In genomic region chr10:118769751-118770150, GRCm38 (mm10) we compare ENCODE assay signal across 28 mouse cellular contexts.
A peak's percentile ranks its signal among the peaks of the same experiment; 100 is the strongest.
DNase-seq lines count a peak whose midpoint lies in the region; ATAC-seq and TF ChIP-seq lines count a peak whose summit lies in the region.
"Had no signal": no experiment of that assay in that cellular context is flagged by ENCODE, and none has a peak within 500 bp of the region (broad histone marks: within the 10 kb centered on the region; RNA-seq: fewer than 3 reads in every experiment).

No protein-coding gene starts in this region.

- ATAC-seq in embryonic facial prominence, embryonic 12.5 days (ENCODE audit: insufficient number of reproducible peaks, insufficient read depth, low FRiP score, low TSS enrichment), result no peak
- no peak for ATAC-seq in liver, embryonic 13.5 days (ENCODE audit: low read depth)
- ATAC-seq in liver, embryonic 11.5 days (replicated peaks; ENCODE audit: low FRiP score), result no peak
- ATAC-seq in stomach, postnatal 0 days (ENCODE audit: low FRiP score, low TSS enrichment), result 0 out of 2 replicates have a peak, but pooled peaks have one; percentile 20
- ATAC-seq: activated CD4-positive, CD25-positive, alpha-beta regulatory T cell, adult 4 months; CD4-positive, CD25-positive, alpha-beta regulatory T cell, adult 4 months; forebrain, embryonic 13.5 days; forebrain, embryonic 16.5 days; Patski had no signal

- H3K4me2 ChIP-seq in embryonic facial prominence, embryonic 12.5 days (replicated peaks), result no peak overlapping the region
- H3K4me2 ChIP-seq in liver, embryonic 13.5 days, result no peak overlapping the region
- H3K4me2 ChIP-seq in liver, embryonic 11.5 days, result no peak overlapping the region
- H3K4me2 ChIP-seq in stomach, postnatal 0 days (replicated peaks; ENCODE audit: low read depth), result no peak overlapping the region
- H3K4me2 ChIP-seq: embryonic facial prominence, embryonic 13.5 days; embryonic facial prominence, embryonic 15.5 days; forebrain, embryonic 13.5 days had no signal

- H3K9ac ChIP-seq in embryonic facial prominence, embryonic 12.5 days, result peak overlapping the region; percentile 50; the same call in 1 of the 2 replicates
- peak overlapping the region; percentile 52; the same call in 1 of the 2 replicates for H3K9ac ChIP-seq in liver, embryonic 13.5 days
- H3K9ac ChIP-seq in liver, embryonic 11.5 days (ENCODE audit: low read depth, low read length), result no peak overlapping the region
- H3K9ac ChIP-seq in stomach, postnatal 0 days (ENCODE audit: low read length), result no peak overlapping the region
- H3K9ac ChIP-seq: embryonic facial prominence, embryonic 13.5 days; embryonic facial prominence, embryonic 15.5 days; forebrain, embryonic 13.5 days had no signal

- TF ChIP-seq CTCF in stomach, postnatal 0 days (IDR thresholded peaks at IDR 0.05; ENCODE audit: low read depth), result no peak

- no peaks in the 10 kb centered on the region for H3K9me3 ChIP-seq in embryonic facial prominence, embryonic 12.5 days
- no peaks in the 10 kb centered on the region for H3K9me3 ChIP-seq in embryonic facial prominence, embryonic 10.5 days
- no peaks in the 10 kb centered on the region; the same call in 1 of the 2 replicates for H3K9me3 ChIP-seq in liver, embryonic 13.5 days (replicated peaks)
- H3K9me3 ChIP-seq in liver, embryonic 11.5 days (ENCODE audit: control insufficient read depth, low read length), result no peaks in the 10 kb centered on the region
- H3K9me3 ChIP-seq in stomach, postnatal 0 days (ENCODE audit: control insufficient read depth, low read length), result no peaks in the 10 kb centered on the region
- H3K9me3 ChIP-seq: embryonic facial prominence, embryonic 13.5 days; embryonic facial prominence, embryonic 15.5 days; forebrain, embryonic 10.5 days; forebrain, embryonic 13.5 days had no signal

- no peak overlapping the region for H3K4me3 ChIP-seq in embryonic facial prominence, embryonic 12.5 days
- H3K4me3 ChIP-seq in embryonic facial prominence, embryonic 10.5 days, result no peak overlapping the region
- H3K4me3 ChIP-seq in liver, embryonic 13.5 days (replicated peaks), result no peak overlapping the region
- no peak overlapping the region for H3K4me3 ChIP-seq in liver, embryonic 11.5 days (ENCODE audit: low read depth, low read length)
- no peak overlapping the region for H3K4me3 ChIP-seq in stomach, postnatal 0 days (ENCODE audit: low read depth, low read length)
- H3K4me3 ChIP-seq: embryonic facial prominence, embryonic 13.5 days; embryonic facial prominence, embryonic 15.5 days; erythroblast, embryonic 14.5 days; forebrain, embryonic 10.5 days; forebrain, embryonic 13.5 days had no signal

- no peak for DNase-seq in embryonic facial prominence, embryonic 10.5 days (ENCODE audit: low spot score)
- peak; percentile 72 for DNase-seq in heart, adult 11 months
- no peak for DNase-seq in heart, postnatal 4 days
- DNase-seq in liver, embryonic 13.5 days, result no peak
- no peak for DNase-seq in liver, embryonic 11.5 days (ENCODE audit: low spot score)
- DNase-seq in stomach, postnatal 0 days (ENCODE audit: low spot score), result no peak
- DNase-seq: adrenal gland, adult 8-10 months; adrenal gland, postnatal 14 days; adrenal gland, postnatal 36 days; B cell, adult 2 months; cerebellum, adult 11-12 months; cerebellum, adult 2 months; cerebellum, adult 9-10 months; cerebellum, postnatal 10 days; cerebellum, postnatal 25 days; embryo, embryonic 11 days had no signal

- H3K27ac ChIP-seq in embryonic facial prominence, embryonic 12.5 days, result no peak overlapping the region
- no peak overlapping the region for H3K27ac ChIP-seq in embryonic facial prominence, embryonic 10.5 days (replicated peaks)
- no peak overlapping the region for H3K27ac ChIP-seq in liver, embryonic 13.5 days
- no peak overlapping the region for H3K27ac ChIP-seq in liver, embryonic 11.5 days (ENCODE audit: low read depth, low read length)
- no peak overlapping the region for H3K27ac ChIP-seq in stomach, postnatal 0 days (replicated peaks)
- H3K27ac ChIP-seq: embryonic facial prominence, embryonic 13.5 days; embryonic facial prominence, embryonic 15.5 days; forebrain, embryonic 10.5 days; forebrain, embryonic 13.5 days had no signal

- WGBS in embryonic facial prominence, embryonic 12.5 days, result 88% methylated on average over 4 of the region's 4 CpGs
- 91% methylated on average over 4 of the region's 4 CpGs for WGBS in embryonic facial prominence, embryonic 10.5 days
- WGBS in liver, embryonic 13.5 days (ENCODE audit: insufficient replicate concordance), result 81% methylated on average over 4 of the region's 4 CpGs
- WGBS in liver, embryonic 11.5 days, result 82% methylated on average over 4 of the region's 4 CpGs
- WGBS in stomach, postnatal 0 days, result 84% methylated on average over 4 of the region's 4 CpGs

- no peaks in the 10 kb centered on the region for H3K36me3 ChIP-seq in embryonic facial prominence, embryonic 12.5 days
- H3K36me3 ChIP-seq in embryonic facial prominence, embryonic 10.5 days (replicated peaks), result no peaks in the 10 kb centered on the region
- H3K36me3 ChIP-seq in liver, embryonic 13.5 days, result no peaks in the 10 kb centered on the region
- H3K36me3 ChIP-seq in liver, embryonic 11.5 days (ENCODE audit: control insufficient read depth, insufficient read depth, low read length), result no peaks in the 10 kb centered on the region
- no peaks in the 10 kb centered on the region for H3K36me3 ChIP-seq in stomach, postnatal 0 days (ENCODE audit: control insufficient read depth, insufficient read depth, low read length)
- H3K36me3 ChIP-seq: embryonic facial prominence, embryonic 13.5 days; embryonic facial prominence, embryonic 15.5 days; forebrain, embryonic 10.5 days; G1E had no signal

- peaks cover 2% of the 10 kb centered on the region; the same call in 1 of the 2 replicates for H3K4me1 ChIP-seq in embryonic facial prominence, embryonic 12.5 days
- peaks cover 14% of the 10 kb centered on the region for H3K4me1 ChIP-seq in embryonic facial prominence, embryonic 10.5 days
- H3K4me1 ChIP-seq in liver, embryonic 13.5 days (replicated peaks), result peaks cover 23% of the 10 kb centered on the region
- H3K4me1 ChIP-seq in liver, embryonic 11.5 days (replicated peaks; ENCODE audit: control insufficient read depth, insufficient read depth, low read length), result peaks cover 16% of the 10 kb centered on the region
- no peaks in the 10 kb centered on the region for H3K4me1 ChIP-seq in stomach, postnatal 0 days (replicated peaks; ENCODE audit: control insufficient read depth, insufficient read depth)
- H3K4me1 ChIP-seq: embryonic facial prominence, embryonic 13.5 days; embryonic facial prominence, embryonic 15.5 days; forebrain, embryonic 13.5 days had no signal

- TF ChIP-seq EP300 in stomach, postnatal 0 days (optimal IDR thresholded peaks at IDR 0.05), result no peak

- no peaks in the 10 kb centered on the region for H3K27me3 ChIP-seq in embryonic facial prominence, embryonic 12.5 days
- H3K27me3 ChIP-seq in embryonic facial prominence, embryonic 10.5 days (replicated peaks; ENCODE audit: low read depth, poor library complexity, severe bottlenecking), result no peaks in the 10 kb centered on the region
- H3K27me3 ChIP-seq in liver, embryonic 13.5 days, result no peaks in the 10 kb centered on the region
- no peaks in the 10 kb centered on the region for H3K27me3 ChIP-seq in liver, embryonic 11.5 days (replicated peaks; ENCODE audit: control insufficient read depth, insufficient read depth, low read length)
- no peaks in the 10 kb centered on the region for H3K27me3 ChIP-seq in stomach, postnatal 0 days (ENCODE audit: control insufficient read depth, insufficient read depth, low read length)
- H3K27me3 ChIP-seq: CH12.LX; embryonic facial prominence, embryonic 13.5 days; embryonic facial prominence, embryonic 15.5 days; forebrain, embryonic 13.5 days; Patski had no signal

Comparison
In these comparisons a context has a peak if more than half of its experiments do, and no peak if none do; other contexts are left out.
1. H3K9ac ChIP-seq: peak in embryonic facial prominence, embryonic 12.5 days (single experiment) and liver, embryonic 13.5 days (single experiment); none in liver, embryonic 11.5 days (single experiment) and stomach, postnatal 0 days (single experiment).